Mouse (Mus musculus): ENCODE data around the gene Kng1. TPM values are rescaled to one million over a fixed set of nuclear protein-coding genes. Genes with fewer than 3 reads are reported as not detected.
"Not testable (repeated sequence)": the region's sequence is repeated elsewhere in the genome, so short reads cannot be mapped to it uniquely, and the experiment has no call there.

The Kng1 gene
- total RNA-seq, 1 experiment from 2014 or later, result not detected

DNA sequence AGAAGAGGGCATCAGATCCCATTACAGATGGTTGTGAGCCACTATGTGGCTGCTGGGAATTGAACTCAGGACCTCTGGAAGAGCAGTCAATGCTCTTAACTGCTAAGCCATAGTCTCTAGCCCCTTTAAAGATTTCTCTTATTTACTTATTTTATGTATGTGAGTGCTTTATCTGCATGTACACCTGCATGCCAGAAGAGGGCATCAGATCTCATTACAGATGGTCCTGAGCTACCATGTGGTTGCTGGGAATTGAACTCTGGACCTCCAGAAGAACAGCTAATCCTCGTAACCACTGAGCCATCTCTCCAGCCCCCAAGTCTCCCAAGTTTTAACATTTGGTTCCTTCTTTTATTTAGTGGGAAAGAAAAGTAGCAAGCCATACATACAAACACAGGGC, 30.8 kb downstream of the Kng1 start:
- ATAC-seq (ENCODE audit: extremely low read depth, insufficient number of reproducible peaks, low FRiP score, poor library complexity, severe bottlenecking), result not testable (repeated sequence)

DNA sequence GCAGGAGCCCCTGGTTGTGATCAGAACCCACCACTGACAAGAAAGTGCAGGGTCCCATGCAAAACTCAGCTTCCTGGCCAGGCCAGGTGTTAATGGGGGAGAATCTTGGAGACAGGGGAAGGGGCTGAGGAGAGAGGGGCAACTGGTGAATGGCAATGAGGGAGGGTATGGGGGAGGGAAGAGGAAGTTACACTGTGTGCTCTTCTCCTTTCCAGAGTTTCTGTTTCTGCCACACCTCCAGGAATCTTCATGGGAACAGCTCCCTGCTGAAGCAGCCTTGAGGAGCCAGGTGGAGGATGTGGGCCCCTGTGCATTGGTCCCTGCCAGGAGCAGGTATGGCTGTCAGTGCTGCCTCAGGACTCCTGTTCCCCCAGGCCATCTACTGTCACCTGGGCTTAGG, 33.7 kb downstream of the Kng1 start:
- not testable (repeated sequence) for ATAC-seq (ENCODE audit: extremely low read depth, insufficient number of reproducible peaks, low FRiP score, poor library complexity, severe bottlenecking)

DNA sequence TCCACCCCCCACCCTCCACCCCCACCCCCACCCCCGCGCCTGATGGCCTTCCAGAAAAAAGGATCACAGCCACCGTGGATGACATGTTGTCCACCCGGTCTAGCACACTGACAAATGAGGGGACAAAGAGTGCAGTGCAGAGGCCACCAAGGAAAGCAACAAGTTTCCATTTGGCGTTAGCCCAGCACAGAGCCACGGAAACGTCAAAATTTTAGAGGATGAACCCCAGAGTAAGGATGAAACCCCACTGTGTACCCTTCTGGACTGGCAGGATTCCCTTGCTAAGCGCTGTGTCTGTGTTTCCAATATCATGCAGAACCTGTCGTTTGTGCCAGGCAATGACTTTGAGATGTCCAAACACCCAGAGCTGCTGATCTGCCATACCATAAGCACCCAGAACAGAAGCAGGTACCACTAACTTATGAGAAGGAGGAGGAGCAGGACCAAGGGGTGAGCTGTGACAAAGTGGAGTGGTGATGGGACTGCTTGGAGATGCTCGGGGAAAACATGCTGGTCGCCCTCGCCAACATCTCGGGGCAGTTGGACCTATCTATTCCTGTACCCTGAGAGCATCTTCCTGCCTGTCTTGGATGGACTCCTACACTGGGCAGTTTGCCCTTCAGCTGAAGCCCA, 35.8 kb downstream of the Kng1 start:
- no peak for ATAC-seq (ENCODE audit: extremely low read depth, insufficient number of reproducible peaks, low FRiP score, poor library complexity, severe bottlenecking)

DNA sequence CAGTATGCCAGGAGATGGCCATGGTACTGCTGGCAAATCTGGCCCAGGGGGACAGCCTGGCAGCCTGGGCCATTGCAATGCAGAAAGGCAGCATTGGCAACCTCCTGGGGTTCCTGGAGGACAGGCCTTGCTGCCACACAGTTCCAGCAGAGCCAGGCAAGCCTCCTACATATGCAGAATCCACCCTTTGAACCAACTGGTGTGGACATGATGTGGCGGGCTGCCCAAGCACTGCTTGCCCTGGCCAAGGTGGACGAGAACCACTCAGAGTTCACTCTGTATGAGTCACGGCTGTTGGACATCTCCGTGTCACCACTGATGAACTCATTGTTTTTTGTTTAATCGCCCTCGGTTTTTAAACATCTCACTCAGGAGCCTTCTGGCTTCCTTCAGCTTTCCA, 36.5 kb downstream of the Kng1 start:
- ATAC-seq (ENCODE audit: extremely low read depth, insufficient number of reproducible peaks, low FRiP score, poor library complexity, severe bottlenecking), result no peak

DNA sequence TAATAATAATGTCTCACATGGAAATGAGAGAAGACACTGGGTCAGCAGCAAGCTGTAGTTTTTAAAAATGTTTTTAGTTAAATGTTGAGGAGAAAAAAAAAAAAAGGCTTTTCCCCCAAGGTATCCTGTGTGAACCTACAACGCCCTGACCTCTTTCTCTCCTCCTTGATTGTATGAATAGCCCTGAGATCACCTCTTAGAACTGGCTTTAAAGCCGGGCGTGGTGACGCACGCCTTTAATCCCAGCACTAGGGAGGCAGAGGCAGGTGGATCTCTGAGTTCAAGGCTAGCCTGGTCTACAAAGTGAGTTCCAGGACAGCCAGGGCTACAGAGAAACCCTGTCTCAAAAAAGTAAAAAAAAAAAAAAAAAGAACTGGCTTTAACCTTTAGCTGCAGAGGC, 37.9 kb downstream of the Kng1 start:
- not testable (repeated sequence) for ATAC-seq (ENCODE audit: extremely low read depth, insufficient number of reproducible peaks, low FRiP score, poor library complexity, severe bottlenecking)

DNA sequence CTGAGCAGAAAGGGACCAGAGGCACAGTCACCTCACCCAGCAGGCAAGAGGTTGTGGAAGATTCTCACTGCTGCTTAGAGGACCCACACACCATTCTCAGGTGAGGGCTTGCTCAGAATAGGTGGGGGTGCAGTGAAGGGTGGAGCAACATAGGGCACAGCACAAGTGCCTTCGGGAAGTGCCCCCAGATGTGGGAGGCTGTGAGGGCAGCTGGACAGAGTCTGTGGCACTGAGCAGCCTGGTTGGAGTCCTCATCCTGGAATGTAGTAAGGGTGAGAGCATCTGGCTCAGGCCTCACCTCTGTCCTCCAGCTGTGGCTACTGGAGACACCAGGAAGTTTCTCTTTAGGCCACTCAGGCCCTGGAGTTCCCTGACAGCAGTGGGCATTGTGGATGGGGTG, 39.2 kb downstream of the Kng1 start:
- not testable (repeated sequence) for ATAC-seq (ENCODE audit: extremely low read depth, insufficient number of reproducible peaks, low FRiP score, poor library complexity, severe bottlenecking)

DNA sequence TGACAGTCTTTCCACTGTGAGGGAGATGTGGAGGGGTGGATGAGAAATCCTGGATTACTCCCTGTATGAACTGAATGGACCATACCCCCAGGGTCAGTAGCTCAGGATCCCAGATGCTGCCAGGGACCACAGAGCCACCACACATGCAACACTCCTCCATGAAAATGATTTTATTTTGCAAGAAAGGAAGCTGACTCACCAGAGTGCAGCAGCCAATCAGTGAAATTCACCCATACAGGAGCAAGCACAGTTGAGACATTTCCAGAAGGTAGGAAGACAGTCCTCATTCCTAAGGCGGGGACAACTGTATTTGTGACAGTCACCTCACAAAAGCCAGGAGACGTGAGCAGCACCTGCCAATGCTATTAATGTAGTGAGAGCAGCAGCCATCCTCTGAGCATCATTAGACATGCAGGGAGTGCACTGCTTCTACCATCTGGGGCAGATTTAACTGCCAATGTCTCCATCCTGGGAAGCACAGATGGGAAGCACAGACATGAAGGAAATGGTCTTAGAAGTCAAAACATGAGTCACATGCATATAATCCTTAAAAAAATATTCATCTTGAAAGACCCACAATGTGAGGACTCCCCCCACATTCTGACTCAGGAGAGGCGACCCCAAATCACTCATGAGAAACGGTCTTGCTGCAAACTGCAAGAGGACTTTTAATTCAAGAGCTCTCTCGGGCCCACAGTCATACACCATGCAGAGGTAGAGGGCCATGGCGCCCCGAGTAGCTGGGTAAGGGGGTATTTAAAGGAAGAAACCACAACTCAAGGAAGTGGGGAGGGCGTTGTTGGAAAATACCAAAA, 39.8 kb downstream of the Kng1 start:
- ATAC-seq (ENCODE audit: extremely low read depth, insufficient number of reproducible peaks, low FRiP score, poor library complexity, severe bottlenecking), result not testable (repeated sequence)

DNA sequence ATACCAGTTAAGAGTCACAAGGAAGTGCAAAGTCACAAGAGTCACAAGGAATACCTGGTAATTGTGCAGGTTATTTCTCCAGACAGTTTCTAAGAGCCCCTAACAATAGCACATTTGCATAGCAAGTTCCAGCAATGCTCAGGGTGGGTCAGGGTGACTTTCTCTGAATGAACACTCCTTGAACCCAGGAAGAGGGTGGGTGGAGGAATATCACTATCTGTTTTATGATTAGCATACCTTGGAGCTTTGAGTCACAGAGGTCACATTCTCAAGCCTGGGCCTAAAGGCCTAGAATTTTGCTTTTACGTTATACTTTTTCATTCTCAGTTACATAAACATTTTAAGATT, 40.4 kb downstream of the Kng1 start:
- ATAC-seq (ENCODE audit: extremely low read depth, insufficient number of reproducible peaks, low FRiP score, poor library complexity, severe bottlenecking), result not testable (repeated sequence)

DNA sequence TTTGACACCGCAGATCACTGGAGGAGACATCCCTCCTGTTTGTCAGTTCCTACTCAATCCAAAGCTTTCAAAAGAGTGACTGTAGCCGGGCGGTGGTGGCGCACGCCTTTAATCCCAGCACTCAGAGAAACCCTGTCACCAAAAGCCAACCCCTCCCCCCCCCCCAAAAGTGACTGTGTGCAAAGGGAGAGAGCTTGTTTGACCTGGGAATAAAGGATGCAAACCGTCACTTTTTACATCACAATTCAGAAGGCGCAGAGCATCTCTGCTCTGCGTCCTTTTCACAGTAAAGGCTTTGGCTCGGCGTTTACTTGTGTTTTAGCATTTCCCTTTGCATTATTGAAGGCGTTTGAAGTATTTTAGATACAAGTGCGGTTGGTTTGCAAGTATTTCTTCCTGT, 42.0 kb downstream of the Kng1 start:
- ATAC-seq (ENCODE audit: extremely low read depth, insufficient number of reproducible peaks, low FRiP score, poor library complexity, severe bottlenecking), result no peak

DNA sequence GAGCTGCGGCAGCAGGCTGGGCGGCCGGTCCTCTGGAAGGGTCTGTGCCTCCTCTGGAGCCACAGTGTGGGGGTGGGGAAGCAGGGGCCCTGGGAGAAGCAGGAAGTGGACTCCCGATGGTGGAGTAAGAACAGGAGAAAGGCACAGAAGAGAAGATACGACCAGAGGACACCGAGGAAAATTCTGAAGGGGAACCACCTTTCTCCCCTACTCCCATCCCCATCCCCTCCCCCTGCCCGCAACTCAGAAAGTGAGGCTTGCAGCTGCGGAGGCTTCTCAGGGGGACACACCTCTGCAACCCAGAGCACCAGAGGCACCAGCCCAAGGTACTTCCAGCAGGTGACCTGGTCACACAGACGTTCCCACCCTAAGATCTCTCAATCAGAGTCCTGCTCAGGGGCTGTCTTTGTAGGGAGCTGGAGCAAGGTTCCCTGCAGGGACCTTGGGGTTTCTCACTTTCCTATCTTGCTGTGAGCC, 42.5 kb downstream of the Kng1 start:
- no peak for ATAC-seq (ENCODE audit: extremely low read depth, insufficient number of reproducible peaks, low FRiP score, poor library complexity, severe bottlenecking)

DNA sequence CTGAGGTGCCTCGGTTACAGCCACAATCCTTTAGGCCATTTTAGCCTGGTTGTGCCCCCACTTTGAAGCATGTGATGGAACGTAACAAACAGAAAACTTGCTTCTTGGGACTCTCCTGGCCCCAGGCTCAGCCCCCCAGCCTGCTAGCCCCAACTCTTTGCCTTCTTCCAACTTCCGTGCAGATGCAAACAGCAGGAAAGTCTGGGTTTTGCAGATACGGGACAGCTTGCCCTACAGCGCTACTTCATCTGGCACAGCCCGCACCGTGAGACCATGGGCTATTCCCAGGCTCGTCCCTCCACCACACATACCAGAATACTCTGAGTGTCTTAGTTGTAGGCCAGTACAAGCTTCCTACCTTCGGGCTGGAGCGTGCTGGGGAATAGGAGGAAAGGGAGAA, 42.9 kb downstream of the Kng1 start:
- ATAC-seq (ENCODE audit: extremely low read depth, insufficient number of reproducible peaks, low FRiP score, poor library complexity, severe bottlenecking), result no peak

DNA sequence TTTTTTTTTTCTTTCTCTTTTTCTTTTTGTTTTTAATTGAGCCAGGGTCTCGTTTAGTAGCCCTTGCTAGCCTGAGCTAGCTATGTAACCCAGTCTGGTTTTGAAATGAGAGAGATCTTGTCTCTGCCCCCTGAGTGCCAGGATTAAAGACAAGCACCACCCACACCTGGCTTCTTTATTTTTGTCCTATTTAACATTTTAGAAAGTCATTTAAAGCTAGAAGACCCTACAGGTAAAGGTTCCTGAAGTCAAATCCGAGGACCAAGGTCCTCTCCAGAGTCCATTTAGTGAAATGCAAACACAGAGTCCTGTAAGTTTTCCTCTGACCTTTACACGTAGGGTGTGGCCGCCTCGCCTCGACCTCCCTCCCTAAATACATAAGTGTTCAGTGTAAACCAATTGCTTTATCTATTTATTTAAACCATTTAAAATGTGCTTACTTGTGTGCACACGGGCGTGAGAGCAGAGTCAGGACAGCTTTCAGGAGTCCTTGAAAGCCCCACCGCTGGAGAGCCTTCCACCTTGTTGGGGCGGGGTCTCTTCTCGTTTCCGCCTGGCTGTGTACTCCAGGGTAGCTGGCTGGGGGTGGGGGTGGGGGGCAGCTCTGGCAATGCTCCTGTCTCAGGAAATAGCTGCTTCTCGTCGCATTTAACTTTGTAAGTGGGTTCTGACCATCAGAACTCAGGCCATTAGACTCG, 44.8 kb downstream of the Kng1 start:
- ATAC-seq (ENCODE audit: extremely low read depth, insufficient number of reproducible peaks, low FRiP score, poor library complexity, severe bottlenecking), result no peak

DNA sequence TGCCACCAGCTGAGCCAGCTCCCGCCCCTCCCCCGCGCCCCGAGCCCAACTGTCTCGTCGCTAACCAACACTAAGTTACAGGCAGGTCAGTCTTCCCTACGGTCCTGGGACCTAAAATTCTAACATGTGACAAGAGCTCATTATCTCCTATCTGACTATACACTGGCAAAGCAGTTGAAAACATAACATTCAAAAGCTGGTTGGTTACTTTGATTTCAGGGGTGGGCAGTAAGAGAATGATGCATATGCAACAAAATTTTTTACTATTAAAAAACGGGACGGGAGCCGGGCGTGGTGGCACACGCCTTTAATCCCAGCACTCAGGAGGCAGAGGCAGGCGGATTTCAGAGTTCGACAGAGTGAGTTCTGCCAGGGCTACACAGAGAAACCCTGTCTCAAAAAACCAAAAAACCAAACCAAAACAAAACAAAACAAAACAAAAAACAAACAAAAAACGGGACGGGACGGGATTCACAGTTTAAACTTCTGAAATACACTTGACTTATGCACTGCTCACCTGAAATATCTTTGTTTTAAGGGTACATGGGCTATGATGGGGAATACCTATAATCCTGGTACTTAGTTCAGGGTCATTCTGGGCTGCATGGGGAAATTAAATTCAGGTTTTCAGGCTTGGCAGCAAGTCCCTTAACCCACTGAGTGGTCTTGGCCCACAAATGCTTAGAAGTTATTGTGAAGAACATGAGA, 45.5 kb downstream of the Kng1 start:
- no peak for ATAC-seq (ENCODE audit: extremely low read depth, insufficient number of reproducible peaks, low FRiP score, poor library complexity, severe bottlenecking)

DNA sequence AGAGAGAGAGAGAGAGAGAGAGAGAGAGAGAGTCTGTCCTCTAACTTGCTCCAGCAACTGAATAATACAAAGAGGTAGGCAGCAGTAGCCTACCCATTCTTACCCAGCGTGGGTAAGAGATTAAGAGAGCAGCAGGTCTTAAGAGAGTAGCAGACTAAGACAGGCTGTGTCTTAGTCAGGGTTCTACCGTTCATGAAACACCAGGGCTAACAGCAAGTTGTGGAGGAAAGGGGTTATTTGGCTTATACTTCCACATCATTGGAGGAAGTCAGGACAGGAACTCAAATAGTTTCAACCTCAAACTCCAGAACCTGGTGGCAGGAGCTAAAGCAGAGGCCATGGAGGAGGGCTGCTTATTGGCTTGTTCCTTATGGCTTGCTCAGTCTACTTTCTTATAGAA, 46.2 kb downstream of the Kng1 start:
- no peak for ATAC-seq (ENCODE audit: extremely low read depth, insufficient number of reproducible peaks, low FRiP score, poor library complexity, severe bottlenecking)

DNA sequence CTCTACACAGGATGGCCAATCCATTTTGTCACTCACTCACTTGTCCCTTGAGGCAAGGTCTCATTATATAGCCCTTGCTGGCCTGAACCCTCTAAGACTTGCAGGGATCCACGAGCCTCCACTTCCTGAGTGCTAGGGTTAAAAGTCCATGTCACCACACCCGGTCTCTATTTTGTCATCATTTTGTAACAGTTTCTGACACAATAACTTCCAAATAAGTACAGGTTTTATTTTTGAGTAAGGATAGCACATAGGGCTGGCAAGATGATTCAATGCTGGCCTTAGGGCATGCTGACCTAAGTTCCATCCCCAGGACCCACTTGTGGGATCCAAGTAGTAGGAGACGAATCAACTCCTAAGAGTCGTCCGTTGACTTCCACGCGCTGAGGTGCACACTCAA, 48.5 kb downstream of the Kng1 start:
- ATAC-seq (ENCODE audit: extremely low read depth, insufficient number of reproducible peaks, low FRiP score, poor library complexity, severe bottlenecking), result no peak

DNA sequence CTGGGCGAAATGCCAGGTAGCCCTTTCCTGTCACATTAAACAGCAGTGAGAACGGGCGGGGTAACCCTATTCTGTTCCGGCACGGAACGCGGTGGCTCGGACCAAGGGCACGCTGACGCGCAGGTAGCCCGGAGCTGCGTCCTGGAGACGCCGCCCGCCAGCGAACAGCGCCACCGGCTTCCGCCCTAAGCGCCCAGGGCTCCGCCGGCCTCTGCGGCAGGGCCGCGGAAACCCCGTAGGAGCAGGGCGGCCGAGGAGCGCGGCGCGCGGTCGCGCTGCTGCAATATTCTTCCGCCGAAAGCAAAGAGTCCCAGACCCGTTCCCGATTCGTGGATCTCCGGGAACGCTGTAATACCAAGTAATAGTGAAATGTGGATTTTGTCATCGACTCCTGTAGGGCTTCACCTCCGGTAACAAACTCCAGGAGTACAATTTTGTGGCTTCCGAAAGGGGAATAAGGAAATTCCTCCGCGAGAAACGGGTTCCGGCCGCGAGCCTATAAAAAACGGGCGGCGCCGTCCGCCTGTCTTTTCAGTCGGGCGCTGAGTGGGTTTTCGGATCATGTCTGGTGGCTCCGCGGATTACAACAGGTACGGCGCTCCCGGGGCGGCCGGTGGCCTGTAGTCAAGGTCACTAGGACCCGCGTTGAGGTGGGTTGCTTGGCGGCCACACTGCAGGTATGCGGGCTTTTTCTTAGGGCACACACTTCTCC, 49.7 kb downstream of the Kng1 start, which contains the start of gene Eif4a2:
Eif4a2 (plus strand) TSS at position 214 of the 712 bp plus-strand sequence.
- ATAC-seq (ENCODE audit: extremely low read depth, insufficient number of reproducible peaks, low FRiP score, poor library complexity, severe bottlenecking), result peak; percentile 80

DNA sequence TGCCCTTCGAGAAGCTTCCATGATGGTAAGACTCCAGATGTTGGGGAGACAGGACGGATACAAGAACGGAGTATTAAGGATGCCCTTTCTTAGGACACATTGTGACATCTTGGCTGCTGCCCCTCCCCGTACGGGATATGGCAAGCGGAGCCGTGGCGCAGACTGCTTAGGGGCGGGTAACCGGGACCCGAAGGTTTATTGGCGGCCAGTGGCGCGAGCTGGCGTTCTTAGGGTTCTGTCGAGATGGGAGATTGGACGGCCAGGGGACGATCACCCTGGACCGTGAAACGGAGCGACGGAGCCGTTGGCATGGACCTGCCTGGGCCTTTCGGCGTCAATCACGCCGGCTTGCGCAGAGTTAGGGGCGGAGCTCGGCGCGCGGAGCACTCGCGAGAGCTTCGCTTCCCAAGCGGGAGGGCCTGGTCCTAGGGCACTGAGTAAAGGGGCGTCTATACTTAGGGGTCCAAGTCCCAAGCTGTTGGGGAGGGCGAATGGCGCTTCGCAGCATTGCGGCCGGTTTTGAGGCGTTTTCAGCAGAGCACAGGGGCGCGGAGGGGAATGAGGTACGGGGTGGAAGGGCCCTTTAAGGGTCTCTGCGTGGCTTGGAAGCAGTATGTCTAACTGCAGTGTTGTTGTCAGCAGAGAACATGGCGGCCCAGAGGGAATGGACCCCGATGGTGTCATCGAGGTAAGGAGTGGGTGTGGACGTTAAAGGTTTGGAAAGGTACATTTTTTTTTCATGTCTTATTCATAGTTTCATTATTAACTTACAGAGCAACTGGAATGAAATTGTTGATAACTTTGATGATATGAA, 50.5 kb downstream of the Kng1 start:
- ATAC-seq (ENCODE audit: extremely low read depth, insufficient number of reproducible peaks, low FRiP score, poor library complexity, severe bottlenecking), result peak; percentile 40; the same call in 1 of the 2 replicates

DNA sequence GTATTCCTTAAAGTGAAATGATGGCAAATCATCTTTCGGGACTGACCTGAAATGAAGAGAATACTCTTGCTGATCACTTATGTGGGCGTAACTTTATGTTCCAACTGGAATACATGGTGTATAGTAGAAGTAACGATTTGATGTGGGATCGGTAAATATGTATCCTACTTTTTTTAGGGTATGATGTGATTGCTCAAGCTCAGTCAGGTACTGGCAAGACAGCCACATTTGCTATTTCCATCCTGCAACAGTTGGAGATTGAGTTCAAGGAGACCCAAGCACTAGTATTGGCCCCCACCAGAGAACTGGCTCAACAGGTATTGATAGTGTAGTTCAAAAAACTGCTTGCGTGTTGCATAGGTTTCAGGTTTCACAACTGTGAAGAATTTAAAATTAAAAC, 51.3 kb downstream of the Kng1 start:
- ATAC-seq (ENCODE audit: extremely low read depth, insufficient number of reproducible peaks, low FRiP score, poor library complexity, severe bottlenecking), result no peak

Data from neutrophil, adult 5-6 weeks (primary cell).